Mouse (Mus musculus) CH12.LX (cell line): ENCODE results near the gene Fntb. TPM values are rescaled to one million over a fixed set of nuclear protein-coding genes. Genes with fewer than 3 reads are reported as not detected.

Source experiments
- DNase-seq: peaks from one replicate; pipeline ENCODE4 v3.0.0-alpha.2; 2013; ENCODE audit errors: extremely low read depth
- H3K27ac ChIP-seq: 2 replicates; pipeline ENCODE4 v1.5.1; 2012; ENCODE audit warnings: low read depth, mild to moderate bottlenecking, control low read depth, moderate library complexity; ENCODE audit not compliant: insufficient read depth
- H3K27me3 ChIP-seq: replicated peaks from 2 replicates; pipeline ENCODE3; 2012; ENCODE audit warnings: inconsistent platforms
- H3K36me3 ChIP-seq, 2 experiments: replicated peaks in 1 of 2; 2 replicates each; pipeline versions ENCODE3 to v1.6.1; 2012; ENCODE audit warnings: inconsistent platforms in 1 of 2, low read length in 1 of 2, mild to moderate bottlenecking in 1 of 2, mixed read lengths in 1 of 2, moderate library complexity in 1 of 2; ENCODE audit not compliant: control insufficient read depth in 1 of 2, insufficient read depth in 1 of 2
- H3K4me1 ChIP-seq, 2 experiments: 2 replicates each; pipeline ENCODE4 v1.6.1; 2012; ENCODE audit warnings: inconsistent platforms in 1 of 2, moderate library complexity in 1 of 2; ENCODE audit not compliant: insufficient read depth in 2 of 2, control insufficient read depth in 1 of 2
- H3K4me2 ChIP-seq: 2 replicates; pipeline ENCODE4 v1.6.1; 2012; ENCODE audit warnings: low read depth, mild to moderate bottlenecking, control low read depth; ENCODE audit not compliant: poor library complexity, insufficient read depth, severe bottlenecking
- H3K4me3 ChIP-seq, 3 experiments: fragments of 150-350 bp in 1 of 3; sonication (generic) in 1 of 3; replicated peaks in 1 of 3; 2 replicates each; pipeline versions ENCODE3 to v1.5.1; 2011 to 2012; ENCODE audit warnings: low read depth in 2 of 3, low read length in 2 of 3, mild to moderate bottlenecking in 2 of 3, moderate library complexity in 2 of 3, control low read depth in 1 of 3, improper control_type of control experiment in 1 of 3, inconsistent platforms in 1 of 3, mixed read lengths in 1 of 3; ENCODE audit not compliant: poor library complexity in 1 of 3
- H3K79me2 ChIP-seq: replicated peaks from 2 replicates; pipeline ENCODE4 v1.6.1; 2012; ENCODE audit warnings: mild to moderate bottlenecking, moderate library complexity; ENCODE audit not compliant: control insufficient read depth, poor library complexity, insufficient read depth, severe bottlenecking; ENCODE audit errors: extremely low read depth
- H3K9ac ChIP-seq: 2 replicates; pipeline ENCODE4 v1.6.1; 2012; ENCODE audit warnings: low read depth, mild to moderate bottlenecking, control low read depth, moderate library complexity; ENCODE audit not compliant: insufficient read depth
- H3K9me3 ChIP-seq: replicated peaks from 2 replicates; pipeline ENCODE3; 2012; ENCODE audit warnings: low read length, inconsistent platforms, mixed read lengths
- BHLHE40 ChIP-seq: IDR thresholded peaks from 2 replicates; pipeline ENCODE4 v1.6.1; 2011; ENCODE audit warnings: mild to moderate bottlenecking, low read depth, low read length, improper control_type of control experiment
- CHD1 ChIP-seq: IDR thresholded peaks from 2 replicates; pipeline ENCODE4 v1.6.1; 2012; ENCODE audit warnings: low read depth, low read length, improper control_type of control experiment, inconsistent platforms
- CHD2 ChIP-seq: IDR thresholded peaks from 2 replicates; pipeline ENCODE4 v1.6.1; 2011; ENCODE audit warnings: low read length, improper control_type of control experiment
- E2F4 ChIP-seq: IDR thresholded peaks from 2 replicates; pipeline ENCODE4 v1.6.1; 2011; ENCODE audit warnings: low read depth, low read length, improper control_type of control experiment; ENCODE audit not compliant: insufficient replicate concordance
- ELF1 ChIP-seq: IDR thresholded peaks from 2 replicates; pipeline ENCODE4 v1.6.1; 2014; ENCODE audit warnings: low read depth, mild to moderate bottlenecking, inconsistent platforms, low read length, improper control_type of control experiment
- EP300 ChIP-seq: IDR thresholded peaks from 2 replicates; pipeline ENCODE4 v1.6.1; 2011; ENCODE audit warnings: low read length, improper control_type of control experiment
- GABPA ChIP-seq: IDR thresholded peaks from 2 replicates; pipeline ENCODE4 v1.6.1; 2012; ENCODE audit warnings: low read depth, low read length, improper control_type of control experiment, inconsistent platforms; ENCODE audit not compliant: insufficient replicate concordance
- HCFC1 ChIP-seq: IDR thresholded peaks from 2 replicates; pipeline ENCODE4 v1.6.1; 2012; ENCODE audit warnings: low read depth, mild to moderate bottlenecking, inconsistent platforms, low read length, improper control_type of control experiment
- JUN ChIP-seq: IDR thresholded peaks from 2 replicates; pipeline ENCODE4 v1.6.1; 2011; ENCODE audit warnings: low read depth, mild to moderate bottlenecking, low read length, improper control_type of control experiment, moderate library complexity; ENCODE audit not compliant: insufficient read depth
- JUND ChIP-seq: conservative IDR thresholded peaks from 2 replicates; pipeline ENCODE4 v1.6.1; 2011; ENCODE audit warnings: low read depth, low read length, improper control_type of control experiment
- KAT2A ChIP-seq: IDR thresholded peaks from 2 replicates; pipeline ENCODE4 v1.6.1; 2012; ENCODE audit warnings: low read length, improper control_type of control experiment, inconsistent platforms; ENCODE audit not compliant: insufficient replicate concordance
- MAFK ChIP-seq: IDR thresholded peaks from 2 replicates; pipeline ENCODE4 v1.6.1; 2011; ENCODE audit warnings: low read length, improper control_type of control experiment; ENCODE audit not compliant: insufficient replicate concordance
- MAX ChIP-seq: IDR thresholded peaks from 2 replicates; pipeline ENCODE4 v1.6.1; 2011; ENCODE audit warnings: low read length, improper control_type of control experiment
- MAZ ChIP-seq: IDR thresholded peaks from 2 replicates; pipeline ENCODE4 v1.6.1; 2012; ENCODE audit warnings: low read depth, mild to moderate bottlenecking, inconsistent platforms, low read length, improper control_type of control experiment, moderate library complexity
- MEF2A ChIP-seq: IDR thresholded peaks from 2 replicates; pipeline ENCODE4 v1.6.1; 2014; ENCODE audit warnings: low read depth, mild to moderate bottlenecking, inconsistent platforms, low read length, improper control_type of control experiment, borderline replicate concordance
- MXI1 ChIP-seq: IDR thresholded peaks from 2 replicates; pipeline ENCODE4 v1.6.1; 2011; ENCODE audit warnings: mild to moderate bottlenecking, low read depth, low read length, improper control_type of control experiment
- NELFE ChIP-seq: IDR thresholded peaks from 2 replicates; pipeline ENCODE4 v1.6.1; 2011; ENCODE audit warnings: low read depth, low read length, improper control_type of control experiment
- PAX5 ChIP-seq: IDR thresholded peaks from 2 replicates; pipeline ENCODE4 v1.6.1; 2012; ENCODE audit warnings: low read length, inconsistent platforms, mixed read lengths
- POLR2A ChIP-seq: IDR thresholded peaks from 2 replicates; pipeline ENCODE4 v1.6.1; 2011; ENCODE audit warnings: low read depth, mild to moderate bottlenecking, improper control_type of control experiment, low read length
- SIN3A ChIP-seq: IDR thresholded peaks from 2 replicates; pipeline ENCODE4 v1.6.1; 2012; ENCODE audit warnings: low read length, improper control_type of control experiment, inconsistent platforms
- SMC3 ChIP-seq: IDR thresholded peaks from 2 replicates; pipeline ENCODE4 v1.6.1; 2011; ENCODE audit warnings: low read depth, low read length, improper control_type of control experiment
- TBP ChIP-seq: conservative IDR thresholded peaks from 2 replicates; pipeline ENCODE4 v1.6.1; 2011; ENCODE audit warnings: low read depth, low read length, improper control_type of control experiment
- TCF12 ChIP-seq: IDR thresholded peaks from 2 replicates; pipeline ENCODE4 v1.6.1; 2014; ENCODE audit warnings: low read depth, mild to moderate bottlenecking, inconsistent platforms, low read length, improper control_type of control experiment
- USF1 ChIP-seq: IDR thresholded peaks from 2 replicates; pipeline ENCODE4 v1.6.1; 2014; ENCODE audit warnings: low read depth, mild to moderate bottlenecking, inconsistent platforms, low read length, improper control_type of control experiment
- ZKSCAN1 ChIP-seq: IDR thresholded peaks from 2 replicates; pipeline ENCODE4 v1.6.1; 2012; ENCODE audit warnings: low read depth, inconsistent platforms, low read length, improper control_type of control experiment, borderline replicate concordance
- ZMIZ1 ChIP-seq: IDR thresholded peaks from 2 replicates; pipeline ENCODE4 v1.6.1; 2012; ENCODE audit warnings: low read depth, mild to moderate bottlenecking, inconsistent platforms, low read length, improper control_type of control experiment
- ZNF384 ChIP-seq: IDR thresholded peaks from 2 replicates; pipeline ENCODE4 v1.6.1; 2012; ENCODE audit warnings: low read depth, low read length, improper control_type of control experiment, inconsistent platforms
- dilution Hi-C: fragments of 300-500 bp; cut with MboI; formaldehyde crosslinking; loops from 2 replicates; pipeline ENCODE4 v1.14.3; 2020; ENCODE audit warnings: low sequenced_read_pairs; ENCODE audit not compliant: extremely low pct_unique_long_range_greater_than_20kb, extremely low pct_ligation_motif_present
- in situ Hi-C: fragments of 300-500 bp; cut with MboI; formaldehyde crosslinking; loops from 3 replicates; pipeline ENCODE4 v1.14.3; 2019; ENCODE audit warnings: low sequenced_read_pairs, low pct_ligation_motif_present, low pct_unique_long_range_greater_than_20kb, mixed read lengths
- polyA plus RNA-seq: library from polyadenylated mRNA; unstranded; fragments of >175 nt; gene quantifications from 2 replicates; pipeline ENCODE4 v1.2.1, GENCODE M21; 2012; ENCODE audit warnings: low read depth; ENCODE audit not compliant: insufficient read length
- total RNA-seq, 2 experiments: library from RNA; depleted of rRNA; stranded (reverse); fragments of 300-350 nt in 1 of 2; fragments of >200 nt in 1 of 2; gene quantifications; 2 replicates each; pipeline ENCODE4 v1.2.3; 2012 to 2014

The Fntb gene
- total and polyA plus RNA-seq, 3 experiments = 5.6 to 19.5 (median 9.2) TPM

DNA sequence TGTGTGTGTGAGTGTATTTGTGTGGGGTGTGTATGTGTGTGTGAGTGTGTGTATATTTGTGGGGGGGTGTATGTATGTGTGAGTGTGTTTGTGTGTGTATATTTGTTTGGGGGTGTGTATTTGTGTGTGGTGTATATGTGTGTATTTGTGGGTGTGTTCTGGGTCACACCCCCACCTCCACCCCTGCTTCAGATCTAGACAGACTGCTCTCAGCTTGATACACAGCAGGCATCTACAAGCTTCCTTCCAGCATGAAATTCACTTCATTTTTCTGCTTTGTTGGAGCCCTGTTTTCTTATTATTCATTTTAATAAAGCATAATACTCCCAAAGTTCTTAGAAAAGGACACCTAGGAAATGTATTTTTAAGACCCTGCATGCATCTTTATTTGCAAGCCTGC lies 132.8 kb downstream of the Fntb start:
- no peak overlapping the region for H3K9ac ChIP-seq
- no peaks in the 10 kb centered on the region for H3K79me2 ChIP-seq
- no peaks in the 10 kb centered on the region for H3K27me3 ChIP-seq
- no peak overlapping the region for H3K4me2 ChIP-seq
- dilution Hi-C loops (no loop called here), in situ Hi-C loops (no loop called here)
- H3K9me3 ChIP-seq = no peaks in the 10 kb centered on the region
- H3K27ac ChIP-seq = no peak overlapping the region
- H3K4me1 ChIP-seq = no peaks in the 10 kb centered on the region
- no peak for TF ChIP-seq MAX
- no peak for TF ChIP-seq CHD1
- no peak for TF ChIP-seq JUND
- TF ChIP-seq SMC3 = no peak
- no peak for TF ChIP-seq USF1
- no peak for TF ChIP-seq ZNF384
- no peak for TF ChIP-seq MAZ
- no peak for TF ChIP-seq PAX5
- TF ChIP-seq TBP = no peak
- no peak for TF ChIP-seq MXI1
- no peak for TF ChIP-seq KAT2A
- TF ChIP-seq SIN3A = no peak
- no peak for TF ChIP-seq E2F4
- no peak for TF ChIP-seq GABPA
- TF ChIP-seq BHLHE40 = no peak
- TF ChIP-seq HCFC1 = no peak
- TF ChIP-seq ELF1 = no peak
- TF ChIP-seq JUN = no peak
- no peak for TF ChIP-seq NELFE
- H3K4me3 ChIP-seq = no peak overlapping the region
- no peak for DNase-seq
- peaks cover 3 to 77% of the 10 kb centered on the region in 2 experiments for H3K36me3 ChIP-seq

DNA sequence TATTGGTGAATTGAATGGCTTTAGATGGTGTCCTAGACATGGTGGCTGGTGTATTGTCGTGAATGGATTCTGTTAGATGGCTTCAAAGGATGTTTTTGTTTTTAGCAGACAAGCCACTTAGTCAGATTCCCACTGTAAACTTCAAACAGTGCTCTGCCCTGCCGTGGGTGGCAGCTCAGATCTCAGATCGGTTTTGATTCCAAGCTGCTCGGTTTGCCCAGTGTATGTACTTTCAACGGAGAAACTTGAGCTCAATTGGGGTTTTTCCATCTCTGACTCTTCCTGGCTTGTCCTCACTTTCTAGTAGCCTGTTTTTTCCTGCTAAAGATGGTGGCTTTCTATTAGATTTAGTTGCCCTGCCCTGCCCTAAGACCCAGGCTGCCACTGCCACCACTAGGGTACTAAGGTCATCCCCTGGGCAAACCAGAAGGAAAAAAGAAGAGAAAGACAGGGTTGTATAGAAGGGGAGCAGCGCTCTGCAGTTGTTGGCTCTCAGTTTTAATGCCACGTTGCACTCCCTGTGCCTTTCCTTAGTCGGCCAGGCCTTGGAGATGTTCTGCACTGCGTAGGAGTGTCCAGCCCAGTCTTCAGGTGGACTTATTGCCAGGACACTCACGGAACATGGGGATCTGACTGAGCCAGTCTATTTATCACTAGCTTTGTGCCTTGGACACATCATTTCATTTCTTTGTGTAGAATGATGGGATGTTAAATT lies 134.0 kb downstream of the Fntb start:
- Histone ChIP-seq H3K36me3 (peaks cover 0 to 73% of the 10 kb centered on the region in 2 experiments), H3K27ac (no peak overlapping the region), H3K27me3 (no peaks in the 10 kb centered on the region), H3K4me3 (no peak overlapping the region), H3K4me1 (no peaks in the 10 kb centered on the region), H3K4me2 (no peak overlapping the region), H3K9me3 (no peaks in the 10 kb centered on the region), H3K79me2 (no peaks in the 10 kb centered on the region), H3K9ac (no peak overlapping the region)
- in situ Hi-C loops (no loop called here), dilution Hi-C loops (no loop called here)
- DNase-seq = no peak
- no peak for TF ChIP-seq TBP
- no peak for TF ChIP-seq ZKSCAN1
- TF ChIP-seq CHD2 = no peak
- TF ChIP-seq TCF12 = no peak
- no peak for TF ChIP-seq MEF2A
- no peak for TF ChIP-seq NELFE
- no peak for TF ChIP-seq MAFK
- no peak for TF ChIP-seq ZMIZ1
- no peak for TF ChIP-seq HCFC1
- no peak for TF ChIP-seq EP300
- TF ChIP-seq PAX5 = no peak
- TF ChIP-seq JUND = no peak
- no peak for TF ChIP-seq BHLHE40
- TF ChIP-seq MAZ = no peak
- TF ChIP-seq SIN3A = no peak
- TF ChIP-seq POLR2A = no peak
